Comparison of ENCODE assay signal across 9 mouse cellular contexts in the genomic region with DNA sequence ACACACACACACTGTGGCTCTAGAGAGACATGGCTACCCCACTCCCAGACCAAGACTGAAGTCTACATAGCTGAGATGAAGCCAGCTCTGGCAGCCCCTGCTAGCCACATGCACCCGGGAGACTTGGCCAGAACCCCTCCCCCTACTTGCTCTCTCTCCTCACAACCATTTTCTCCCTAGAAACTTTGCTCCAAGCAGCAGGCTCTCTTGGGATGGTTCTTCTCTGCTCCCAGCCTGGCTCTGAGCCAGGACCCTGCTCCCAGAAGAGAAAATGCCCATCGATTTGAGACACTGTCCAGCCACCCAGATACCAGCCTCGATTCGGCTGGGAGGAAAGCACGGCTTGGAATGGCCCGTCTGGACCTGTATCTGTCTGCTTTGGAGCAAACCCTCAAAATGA. TPM values are rescaled to one million over a fixed set of nuclear protein-coding genes. Genes with fewer than 3 reads are reported as not detected.
DNase-seq lines count a peak whose midpoint lies in the region; ATAC-seq and TF ChIP-seq lines count a peak whose summit lies in the region.
"Had no signal": no experiment of that assay in that cellular context is flagged by ENCODE, and none has a peak within 500 bp of the region (broad histone marks: within the 10 kb centered on the region; RNA-seq: fewer than 3 reads in every experiment).

No protein-coding gene starts in this region.

- H3K27me3 ChIP-seq in CH12.LX (replicated peaks) = peaks cover 87% of the 10 kb centered on the region
- peaks cover 54% of the 10 kb centered on the region for H3K27me3 ChIP-seq in hindbrain, embryonic 10.5 days (ENCODE audit: insufficient read depth, poor library complexity, severe bottlenecking)
- peaks cover 46% of the 10 kb centered on the region for H3K27me3 ChIP-seq in midbrain, embryonic 12.5 days

- peak overlapping the region; percentile 60 for H3K4me2 ChIP-seq in CH12.LX (ENCODE audit: insufficient read depth, low read depth, poor library complexity, severe bottlenecking)
- H3K4me2 ChIP-seq in midbrain, embryonic 12.5 days (replicated peaks) = no peak overlapping the region; the same call in 1 of the 2 replicates

- H3K4me1 ChIP-seq in CH12.LX (ENCODE audit: control insufficient read depth in 1 of 2, insufficient read depth in 2 of 2) = peaks cover 15 to 18% of the 10 kb centered on the region in 2 experiments
- H3K4me1 ChIP-seq in hindbrain, embryonic 10.5 days (replicated peaks) = peaks cover 92% of the 10 kb centered on the region
- H3K4me1 ChIP-seq in midbrain, embryonic 12.5 days = peaks cover 64% of the 10 kb centered on the region

- H3K79me2 ChIP-seq in CH12.LX (replicated peaks; ENCODE audit: control insufficient read depth, extremely low read depth, insufficient read depth, poor library complexity, severe bottlenecking) = no peaks in the 10 kb centered on the region

- no peak for TF ChIP-seq CTCF in CH12.LX (conservative IDR thresholded peaks at IDR 0.05 in 1 of 2, IDR thresholded peaks at IDR 0.05 in 1 of 2; ENCODE audit: low read depth in 2 of 2, low read length in 2 of 2)

- no peak for TF ChIP-seq POLR2A in CH12.LX (IDR thresholded peaks at IDR 0.05; ENCODE audit: low read depth, low read length)

- no peak overlapping the region for H3K4me3 ChIP-seq in CH12.LX (replicated peaks in 1 of 3; ENCODE audit: low read depth in 2 of 3, low read length in 2 of 3, poor library complexity in 1 of 3)
- H3K4me3 ChIP-seq in hindbrain, embryonic 10.5 days = peak overlapping the region; percentile 28
- H3K4me3 ChIP-seq in midbrain, embryonic 12.5 days = no peak overlapping the region

- TF ChIP-seq RAD21 in CH12.LX (IDR thresholded peaks at IDR 0.05; ENCODE audit: low read depth, low read length) = no peak

- dilution Hi-C loops in CH12.LX (cut with MboI; ENCODE audit: extremely low pct_ligation_motif_present, extremely low pct_unique_long_range_greater_than_20kb, low sequenced_read_pairs) = no loop called here

- 45% methylated on average over 6 of the region's 6 CpGs for WGBS in hindbrain, embryonic 10.5 days
- 40% methylated on average over 6 of the region's 6 CpGs for WGBS in midbrain, embryonic 12.5 days

- H3K36me3 ChIP-seq in CH12.LX (replicated peaks in 1 of 2; ENCODE audit: control insufficient read depth in 1 of 2, insufficient read depth in 1 of 2, low read length in 1 of 2) = no peaks in the 10 kb centered on the region
- peaks cover 11% of the 10 kb centered on the region; the same call in 1 of the 2 replicates for H3K36me3 ChIP-seq in hindbrain, embryonic 10.5 days
- H3K36me3 ChIP-seq in midbrain, embryonic 12.5 days = no peaks in the 10 kb centered on the region

- H3K9me3 ChIP-seq in CH12.LX (replicated peaks; ENCODE audit: low read length) = peaks cover 3% of the 10 kb centered on the region
- H3K9me3 ChIP-seq in hindbrain, embryonic 10.5 days = no peaks in the 10 kb centered on the region
- no peaks in the 10 kb centered on the region for H3K9me3 ChIP-seq in midbrain, embryonic 12.5 days

- no peak for TF ChIP-seq EP300 in CH12.LX (IDR thresholded peaks at IDR 0.05; ENCODE audit: low read length)

- ATAC-seq in midbrain, embryonic 12.5 days (ENCODE audit: low FRiP score, low read depth) = no peak

- no peak overlapping the region for H3K27ac ChIP-seq in CH12.LX (ENCODE audit: insufficient read depth, low read depth)
- H3K27ac ChIP-seq in hindbrain, embryonic 10.5 days = peak overlapping the region; percentile 84
- H3K27ac ChIP-seq in midbrain, embryonic 12.5 days (replicated peaks) = peak overlapping the region; percentile 42; the same call in 1 of the 2 replicates

- no peak overlapping the region for H3K9ac ChIP-seq in CH12.LX (ENCODE audit: insufficient read depth, low read depth)
- H3K9ac ChIP-seq in midbrain, embryonic 12.5 days (replicated peaks) = no peak overlapping the region; the same call in 1 of the 2 replicates

- in situ Hi-C loops in CH12.LX (cut with MboI; ENCODE audit: low pct_ligation_motif_present, low pct_unique_long_range_greater_than_20kb, low sequenced_read_pairs) = no loop called here

- DNase-seq in cerebellum, postnatal 10 days = peak; percentile 71 to 80
- no peak for DNase-seq in cerebellum, adult 9-10 months
- no peak for DNase-seq in CH12.LX (ENCODE audit: extremely low read depth)
- DNase-seq in hindbrain, embryonic 10.5 days (ENCODE audit: low spot score) = no peak
- no peak for DNase-seq in kidney, postnatal 25 days
- DNase-seq in gastrocnemius, adult 18-20 months (ENCODE audit: low spot score) = no peak
- DNase-seq in lung, postnatal 4 days = no peak

TF ChIP-seq in CH12.LX, 34 proteins besides CTCF, POLR2A, EP300 and RAD21:
- TF ChIP-seq POLR2AphosphoS2 (IDR thresholded peaks at IDR 0.05; ENCODE audit: low read depth, low read length) (no peak), USF1 (IDR thresholded peaks at IDR 0.05; ENCODE audit: low read depth, low read length) (no peak), ZMIZ1 (IDR thresholded peaks at IDR 0.05; ENCODE audit: low read depth, low read length) (no peak), E2F4 (IDR thresholded peaks at IDR 0.05; ENCODE audit: insufficient replicate concordance, low read depth, low read length) (no peak), CHD2 (IDR thresholded peaks at IDR 0.05; ENCODE audit: low read length) (no peak), MAZ (IDR thresholded peaks at IDR 0.05; ENCODE audit: low read depth, low read length) (no peak), MAX (IDR thresholded peaks at IDR 0.05; ENCODE audit: low read length) (no peak), CHD1 (IDR thresholded peaks at IDR 0.05; ENCODE audit: low read depth, low read length) (no peak), TBP (conservative IDR thresholded peaks at IDR 0.05; ENCODE audit: low read depth, low read length) (no peak), HCFC1 (IDR thresholded peaks at IDR 0.05; ENCODE audit: low read depth, low read length) (no peak), ZC3H11A (IDR thresholded peaks at IDR 0.05; ENCODE audit: low read depth, low read length) (no peak), MAFK (IDR thresholded peaks at IDR 0.05; ENCODE audit: insufficient replicate concordance, low read length) (no peak), UBTF (IDR thresholded peaks at IDR 0.05; ENCODE audit: low read depth, low read length) (no peak), ETS1 (conservative IDR thresholded peaks at IDR 0.05; ENCODE audit: low read depth, low read length) (no peak), PAX5 (IDR thresholded peaks at IDR 0.05; ENCODE audit: low read length) (no peak), MEF2A (IDR thresholded peaks at IDR 0.05; ENCODE audit: borderline replicate concordance, low read depth, low read length) (no peak), MYC (IDR thresholded peaks at IDR 0.05; ENCODE audit: low read depth, low read length) (no peak), TCF12 (IDR thresholded peaks at IDR 0.05; ENCODE audit: low read depth, low read length) (no peak)

RNA-seq across cellular contexts. Expression of a gene that starts 5.2 kb away (rescaled TPM):
- not detected in 2 replicates for total RNA-seq in CH12.LX (2012; rRNA removed)
- not detected in 2 replicates for total RNA-seq in CH12.LX (2014; rRNA removed)
- not detected in 2 replicates for polyA plus RNA-seq in CH12.LX (2012; ENCODE audit: insufficient read length, low read depth)
- polyA plus RNA-seq in hindbrain, embryonic 10.5 days (2016; fragmentation: Nextera tagmentation; extraction: Ambion mirVana) = 9.1 and 10.7 TPM in 2 replicates
- 3.2 and 4.7 TPM in 2 replicates for polyA plus RNA-seq in midbrain, embryonic 12.5 days (2016; fragmentation: Nextera tagmentation; extraction: Ambion mirVana)
- total RNA-seq in gastrocnemius, adult 18-20 months (2021) = under 1 TPM; 0.37 to 0.59 TPM
- total RNA-seq: liver, adult 2 months had no signal
- polyA plus RNA-seq: liver, adult 2 months had no signal

RNA-seq across cellular contexts. Expression of a gene that starts 13.6 kb away (rescaled TPM):
- total RNA-seq in CH12.LX (2012; rRNA removed) (17.3 and 26.9 TPM in 2 replicates), CH12.LX (2014; rRNA removed) (11.2 and 13.3 TPM in 2 replicates)
- 12.1 and 15.2 TPM in 2 replicates for polyA plus RNA-seq in CH12.LX (2012; ENCODE audit: insufficient read length, low read depth)
- polyA plus RNA-seq in hindbrain, embryonic 10.5 days (2016; fragmentation: Nextera tagmentation; extraction: Ambion mirVana) = 27.3 and 29.4 TPM in 2 replicates
- polyA plus RNA-seq in midbrain, embryonic 12.5 days (2016; fragmentation: Nextera tagmentation; extraction: Ambion mirVana) = 20.5 and 21.5 TPM in 2 replicates
- total RNA-seq in gastrocnemius, adult 18-20 months (2021) = 10 to 100 TPM; 11.3 to 12.6 TPM

Comparison
In these comparisons a context has a peak if more than half of its experiments do, and no peak if none do; other contexts are left out.
1. DNase-seq: peak in cerebellum, postnatal 10 days (2 of 2); none in cerebellum, adult 9-10 months (single experiment), CH12.LX (single experiment), hindbrain, embryonic 10.5 days (single experiment), kidney, postnatal 25 days (0 of 2), gastrocnemius, adult 18-20 months (single experiment) and lung, postnatal 4 days (0 of 2).